Mouse (Mus musculus) subcutaneous adipose tissue, adult 2 months (tissue): ENCODE measurements around the gene Neo1. TPM values are rescaled to one million over a fixed set of nuclear protein-coding genes. Genes with fewer than 3 reads are reported as not detected.

Source experiments
- polyA plus RNA-seq: library from polyadenylated mRNA; depleted of rRNA; stranded (reverse); fragments of >200 nt; gene quantifications from 2 replicates; pipeline ENCODE4 v1.2.3, GENCODE M21; 2012; ENCODE audit warnings: low replicate concordance; rRNA removed

The Neo1 gene
- polyA plus RNA-seq: 15.8 and 54.7 TPM in 2 replicates

GRCm38 (mm10) chr9:59036159-59036731, at the start of gene Neo1:
Gene Neo1, minus strand, starts transcription at chr9:59036441.

Other genes starting within 250 kb of the Neo1 start
- 0.30 and 1.4 TPM in 2 replicates for gene Hcn4, start 213.0 kb downstream of the Neo1 start, polyA plus RNA-seq